Mouse (Mus musculus): ENCODE measurements around the gene Gm26602.

DNA sequence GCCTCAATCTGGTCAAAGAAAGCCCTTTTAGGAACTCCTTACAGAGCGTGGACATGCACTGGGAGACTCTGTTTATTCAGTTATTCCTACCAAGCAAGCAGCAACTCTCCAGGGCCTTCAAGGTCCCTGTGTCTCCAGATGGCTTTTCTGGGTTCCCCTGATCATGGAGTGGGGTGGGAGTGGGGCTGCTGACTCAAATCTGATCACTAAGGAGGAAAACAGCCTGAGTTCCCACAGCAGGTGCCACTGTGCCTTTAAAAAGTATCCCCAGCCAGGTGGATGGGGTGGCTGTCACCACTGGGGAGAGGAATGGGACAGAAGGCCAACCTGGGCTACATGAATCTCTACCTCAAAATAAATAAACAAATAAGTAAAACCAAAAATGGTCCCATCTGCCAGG is 32.3 kb downstream of the Gm26602 start:
- no peak for TF ChIP-seq GATA1 (IDR thresholded peaks at IDR 0.05; ENCODE audit: borderline replicate concordance, low read length)
- TF ChIP-seq FLI1 (IDR thresholded peaks at IDR 0.05; ENCODE audit: low read length) = no peak

Measured in megakaryocyte, embryonic 14.5 days (primary cell).